Mouse (Mus musculus) cerebellum, adult 2 months (tissue): ENCODE data around the gene Pcare.

Experiments used
- CTCF ChIP-seq: fragments of 200-500 bp; IDR thresholded peaks from 2 replicates; pipeline ENCODE4 v1.5.1; 2011; ENCODE audit warnings: low read depth, mild to moderate bottlenecking, control low read depth, low read length, moderate library complexity, borderline replicate concordance; ENCODE audit not compliant: insufficient read depth
- POLR2A ChIP-seq: fragments of 200-500 bp; IDR thresholded peaks from 2 replicates; pipeline ENCODE4 v1.6.1; 2011; ENCODE audit warnings: low read length, control low read depth, borderline replicate concordance; ENCODE audit not compliant: insufficient read depth

GRCm38 (mm10) chr17:71697896-71698618, 54.6 kb downstream of the Pcare start:
- TF ChIP-seq CTCF (no peak), POLR2A (no peak)
